Mouse (Mus musculus) hematopoietic multipotent progenitor cell, adult 10-12 weeks (in vitro differentiated cells): ENCODE measurements around the gene Ubl7. TPM values are rescaled to one million over a fixed set of nuclear protein-coding genes. Genes with fewer than 3 reads are reported as not detected.

Source experiments
- polyA plus RNA-seq: library from polyadenylated mRNA; stranded (reverse); fragments of >175 nt; gene quantifications from 2 replicates; pipeline ENCODE4 v1.2.3, GENCODE M21; 2012; ENCODE audit warnings: low replicate concordance

Ubl7 gene
- 78.4 and 108 TPM in 2 replicates for polyA plus RNA-seq

GRCm38 (mm10) chr9:57910254-57911160 lies at the start of gene Ubl7:
TSS of gene Ubl7 (plus strand) at chr9:57910979.

GRCm38 (mm10) chr9:57939431-57940348 lies 28.9 kb downstream of the Ubl7 start, which contains the start of gene Sema7a:
TSS of gene Sema7a (plus strand) at chr9:57940112.

Other genes with a start within 250 kb of the Ubl7 start
- gene Cyp1a2, start 227.3 kb upstream of the Ubl7 start, polyA plus RNA-seq = not detected in 2 replicates
- gene Cyp1a1, start 223.1 kb upstream of the Ubl7 start, polyA plus RNA-seq = not detected in 2 replicates
- 2.4 and 6.9 TPM in 2 replicates for gene Edc3, start 202.4 kb upstream of the Ubl7 start, polyA plus RNA-seq
- 49.6 and 59.2 TPM in 2 replicates for gene Clk3, start 145.1 kb upstream of the Ubl7 start, polyA plus RNA-seq
- 31.6 and 49.8 TPM in 2 replicates for gene Arid3b, start 74.2 kb upstream of the Ubl7 start, polyA plus RNA-seq
- 19.2 and 66.9 TPM in 2 replicates for gene Sema7a, start 29.1 kb downstream of the Ubl7 start, polyA plus RNA-seq
- gene Cyp11a1, start 95.4 kb downstream of the Ubl7 start, polyA plus RNA-seq = 1.5 and 2.1 TPM in 2 replicates
- 0.09 and 0.25 TPM in 2 replicates for gene Stra6, start 152.8 kb downstream of the Ubl7 start, polyA plus RNA-seq
- gene Ccdc33, start 207.8 kb downstream of the Ubl7 start, polyA plus RNA-seq = 0.12 TPM in 1 of 2 replicates, not detected in the other